Mouse (Mus musculus): ENCODE measurements around the gene Fbxo39.

Gene Fbxo39

DNA sequence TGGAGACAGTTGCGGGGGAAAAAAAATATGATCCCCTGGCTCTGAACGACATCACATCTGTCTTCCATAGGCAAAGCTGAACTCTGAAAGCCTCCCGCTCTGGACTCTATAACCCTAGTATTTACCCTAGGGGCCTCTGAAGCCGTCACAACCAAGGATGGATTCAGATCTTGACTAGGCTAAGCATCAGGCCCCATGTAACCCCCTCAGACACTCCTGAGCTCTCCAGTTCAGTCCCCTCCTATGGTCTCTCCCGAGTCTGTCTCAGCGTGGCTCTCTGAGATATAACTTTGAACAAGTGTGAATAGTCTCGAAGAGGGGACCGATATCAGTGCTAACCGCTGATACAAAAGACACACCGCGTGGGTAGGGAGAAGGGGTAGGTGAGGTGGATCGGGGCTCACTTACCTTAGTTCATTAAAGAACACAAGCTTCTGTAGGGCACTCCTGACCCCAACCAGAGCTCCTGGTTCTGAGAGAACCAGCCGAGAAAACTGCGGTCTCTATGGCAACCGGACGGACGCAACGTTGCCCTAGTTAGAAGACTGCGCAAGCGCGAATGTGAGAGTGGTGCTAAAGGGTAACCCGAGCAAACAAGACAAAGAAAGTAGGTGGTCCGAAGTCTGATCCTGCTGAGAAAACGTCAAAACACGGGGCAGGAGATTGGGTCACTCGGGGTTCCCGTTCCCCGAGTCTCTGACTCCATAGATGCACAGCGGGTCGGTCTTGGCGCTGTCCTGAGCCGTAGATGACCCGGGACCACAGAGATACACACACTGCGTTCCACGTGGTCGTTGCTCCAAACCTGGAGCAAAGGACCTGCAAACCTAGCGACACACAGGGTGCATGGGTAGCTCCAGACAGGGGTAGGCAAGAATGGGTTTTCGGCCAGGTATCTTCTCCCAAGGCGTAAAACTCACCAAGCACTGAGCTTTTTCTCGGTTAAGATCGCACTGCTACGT lies 47.4 kb downstream of the Fbxo39 start:
- no peak for DNase-seq (ENCODE audit: extremely low read depth, insufficient read length, low spot score)

DNA sequence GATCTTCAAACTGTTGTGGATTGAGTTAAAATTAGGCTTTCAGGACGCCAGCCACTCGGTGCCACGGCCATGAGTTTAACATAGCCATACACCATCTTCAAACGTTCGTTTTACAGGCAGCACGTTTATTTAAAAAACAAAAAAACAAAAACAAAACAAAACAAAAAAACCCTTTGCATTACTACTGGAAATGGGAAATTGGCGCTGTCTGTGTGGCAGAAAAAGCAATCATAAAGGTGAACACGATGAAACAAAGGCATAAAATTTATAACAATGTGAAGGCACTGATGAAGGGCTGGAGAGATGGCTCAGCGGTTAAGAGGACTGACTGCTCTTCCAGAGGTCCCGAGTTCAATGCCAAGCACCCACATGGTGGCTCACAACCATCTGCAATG lies 48.1 kb downstream of the Fbxo39 start, which contains the start of gene Tekt1:
TSS of gene Tekt1 (minus strand) at position 96 of the 395 bp plus-strand sequence.
- no peak for DNase-seq (ENCODE audit: extremely low read depth, insufficient read length, low spot score)

DNA sequence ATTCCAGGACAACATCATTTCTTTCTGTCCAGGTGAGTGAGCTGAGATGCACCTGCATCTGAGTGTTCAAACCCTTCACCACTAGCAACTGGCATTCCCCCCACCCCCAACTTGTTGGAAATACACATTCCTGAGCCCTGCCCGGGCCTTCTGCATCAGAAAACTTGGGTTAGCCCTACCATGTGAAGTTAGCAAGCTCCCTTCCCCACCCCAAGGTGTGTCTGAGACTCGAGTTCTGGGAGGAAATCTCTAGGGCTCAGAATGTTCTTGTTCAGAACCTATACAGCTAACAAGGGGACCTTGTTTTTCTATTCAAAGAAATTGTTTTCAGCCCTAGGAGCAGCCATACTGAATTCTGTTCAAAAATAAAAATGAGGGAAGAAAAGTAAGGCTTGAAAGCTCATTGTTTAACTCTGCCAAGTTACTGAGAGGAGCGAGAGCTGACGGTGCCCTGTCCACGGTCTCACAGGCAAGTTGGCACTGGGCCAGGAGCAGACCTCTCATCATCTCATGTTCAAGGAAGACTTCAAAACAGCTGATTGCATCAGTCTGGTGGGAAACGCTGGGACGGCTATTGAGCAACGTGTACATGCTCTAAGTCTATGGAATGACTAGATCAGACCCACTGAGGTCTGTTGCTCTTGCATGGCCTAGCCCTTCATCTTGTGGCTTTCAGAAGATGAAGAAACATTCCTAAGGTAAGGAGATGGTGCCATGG lies 49.4 kb downstream of the Fbxo39 start:
- no peak for DNase-seq (ENCODE audit: extremely low read depth, insufficient read length, low spot score)

DNA sequence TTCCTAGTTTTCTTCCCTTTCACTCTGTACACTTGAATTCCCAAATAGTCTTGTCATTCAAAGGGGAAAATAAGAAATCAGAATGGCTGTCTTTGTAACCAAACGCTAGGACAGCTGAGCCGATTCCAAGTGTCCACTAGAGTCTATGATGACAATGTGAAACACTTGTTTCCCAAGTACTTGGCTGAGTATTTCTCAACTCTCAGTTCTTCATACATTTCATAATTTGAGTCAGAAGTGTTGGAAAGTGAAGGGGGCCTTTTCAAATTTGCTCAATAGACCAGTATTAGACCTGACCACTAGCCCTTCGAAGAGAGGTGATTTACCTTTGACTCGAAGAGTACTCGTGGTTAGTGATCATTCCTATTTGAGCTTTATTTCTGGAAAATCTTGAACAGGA lies 50.3 kb downstream of the Fbxo39 start:
- DNase-seq (ENCODE audit: extremely low read depth, insufficient read length, low spot score) = no peak

DNA sequence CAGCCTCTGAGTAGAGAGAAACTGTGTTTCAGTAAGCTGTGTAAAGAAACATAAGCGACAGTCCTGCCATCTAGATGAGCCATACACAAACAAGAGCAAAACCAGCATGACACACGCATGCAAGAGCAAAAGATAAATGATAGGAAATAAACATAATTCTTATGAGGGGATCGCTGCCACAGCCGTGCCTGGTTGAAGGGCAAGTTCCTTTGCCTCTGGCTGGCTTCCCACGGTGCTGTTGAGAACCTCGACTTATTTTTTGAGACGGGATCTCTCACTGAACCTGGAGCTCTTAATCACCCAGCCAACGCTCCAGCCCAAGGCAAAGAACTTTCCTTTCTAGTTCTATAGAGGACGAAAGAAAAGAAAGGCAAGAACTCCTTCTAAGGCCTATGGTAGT lies 51.9 kb downstream of the Fbxo39 start:
- no peak for DNase-seq (ENCODE audit: extremely low read depth, insufficient read length, low spot score)

DNA sequence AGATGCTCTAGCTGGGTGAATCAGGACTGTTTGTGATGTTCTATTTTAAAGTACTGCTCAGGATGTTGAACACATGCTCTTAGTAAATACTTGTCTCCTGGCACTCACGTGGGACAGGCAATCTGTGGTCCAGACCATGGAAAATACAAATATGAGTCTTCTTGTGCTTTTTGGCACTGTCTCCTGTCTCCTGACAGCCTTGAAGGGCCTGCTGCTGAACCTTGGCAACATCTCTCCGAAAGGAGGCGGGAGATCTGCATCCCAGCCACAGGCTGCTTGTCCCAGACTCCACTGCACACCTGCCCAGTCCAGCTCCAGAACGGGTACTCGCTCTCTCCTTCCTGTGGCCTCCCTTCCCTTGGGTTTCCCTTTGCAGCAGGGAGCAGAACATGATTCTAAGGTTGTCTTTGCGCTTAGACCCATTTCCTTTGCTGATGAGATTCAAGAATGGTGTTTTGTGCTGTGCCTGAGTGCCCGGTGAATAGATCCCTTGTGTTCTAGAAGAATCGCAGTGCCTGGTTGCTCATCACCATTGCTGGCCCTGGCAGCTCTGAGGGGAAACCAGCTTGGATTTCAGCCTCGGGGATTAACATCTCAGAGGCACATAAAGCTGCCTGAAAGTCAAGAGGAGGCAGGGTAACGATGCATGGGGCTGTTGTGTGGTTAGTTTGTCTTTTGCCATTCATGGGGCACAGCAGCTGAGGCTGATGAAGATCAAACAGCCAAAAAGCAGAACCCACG lies 53.9 kb downstream of the Fbxo39 start:
- DNase-seq (ENCODE audit: extremely low read depth, insufficient read length, low spot score) = no peak

All from 3134 (cell line).